Mouse (Mus musculus) frontal cortex, postnatal 36 days (tissue): ENCODE data around the gene Stub1.

Source experiments
- DNase-seq, 2 experiments: peaks; one replicate each; pipeline ENCODE4 v3.0.0; 2022; ENCODE audit warnings: low spot score in 2 of 2

The Stub1 gene

DNA sequence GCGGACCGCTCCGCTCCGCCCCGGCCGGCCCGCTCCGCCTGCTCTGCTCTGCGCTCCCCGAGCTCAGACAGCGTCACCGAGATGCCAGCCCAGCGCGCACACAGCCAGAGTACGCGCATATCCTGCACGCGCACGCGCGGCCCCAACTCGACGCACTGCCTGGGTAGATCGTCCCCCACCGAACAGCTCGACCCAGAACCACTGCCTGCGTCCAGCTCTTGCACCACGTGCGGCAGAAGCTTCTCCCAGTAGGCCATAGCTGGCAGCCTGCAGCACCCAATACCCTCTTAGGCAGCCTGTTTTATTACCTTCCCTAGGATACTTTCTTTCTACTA, 3.8 kb upstream of the Stub1 start, which contains the start of gene Rhbdl1:
Gene Rhbdl1 (minus strand): TSS at position 220 of the 335 bp plus-strand sequence.
- peak; percentile 86 to 89 for DNase-seq

GRCm38 (mm10) chr17:25836397-25837075, 3.3 kb upstream of the Stub1 start:
- DNase-seq, result peak in 1 of 2 experiments; percentile 40

DNA sequence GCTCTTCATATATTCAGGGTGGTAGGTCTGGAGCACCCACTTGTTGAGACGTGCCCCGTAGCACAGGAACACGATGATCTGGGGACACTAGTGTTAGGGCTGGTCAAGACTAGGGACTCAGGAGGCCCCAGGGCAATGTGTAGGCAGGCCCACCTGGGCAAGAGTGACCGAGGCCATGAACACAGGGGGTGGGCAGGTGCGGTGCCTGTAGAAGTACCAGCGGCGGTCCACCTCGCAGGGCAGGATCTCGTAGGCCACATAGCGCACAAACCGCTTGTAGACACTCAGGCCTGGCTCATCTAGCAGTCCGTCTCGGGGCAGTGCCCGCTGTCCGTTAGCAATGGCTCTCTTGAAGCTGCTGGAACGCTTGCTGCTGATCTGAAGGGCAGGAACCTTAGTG, 2.6 kb upstream of the Stub1 start:
- DNase-seq, result no peak

DNA sequence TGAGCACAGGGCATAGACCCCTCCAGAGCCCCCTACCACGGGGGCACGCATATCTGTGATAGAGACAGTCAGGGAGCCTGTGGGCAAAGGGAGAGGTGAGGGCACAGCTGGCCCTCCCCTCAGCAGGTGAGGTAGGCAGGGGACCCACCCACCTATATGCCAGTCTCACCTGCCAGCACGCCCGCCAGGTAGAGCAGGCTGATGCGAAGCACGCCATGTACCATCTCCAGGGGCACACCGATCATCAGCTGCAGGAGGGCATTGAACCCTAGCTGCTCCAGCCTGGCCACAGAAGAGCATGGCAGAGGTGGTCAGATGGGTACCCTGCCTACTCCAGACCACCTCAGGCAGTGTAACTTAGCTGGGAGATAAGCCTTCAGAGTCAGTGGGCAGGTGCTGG, 2.1 kb upstream of the Stub1 start:
- no peak for DNase-seq

GRCm38 (mm10) chr17:25834595-25835222, 1.5 kb upstream of the Stub1 start:
- no peak for DNase-seq

GRCm38 (mm10) chr17:25833961-25834594, 874 bp upstream of the Stub1 start:
- no peak for DNase-seq

- peak; percentile 98 for DNase-seq
Observed at GRCm38 (mm10) chr17:25832436-25833290, 541 bp downstream of the Stub1 start.

DNA sequence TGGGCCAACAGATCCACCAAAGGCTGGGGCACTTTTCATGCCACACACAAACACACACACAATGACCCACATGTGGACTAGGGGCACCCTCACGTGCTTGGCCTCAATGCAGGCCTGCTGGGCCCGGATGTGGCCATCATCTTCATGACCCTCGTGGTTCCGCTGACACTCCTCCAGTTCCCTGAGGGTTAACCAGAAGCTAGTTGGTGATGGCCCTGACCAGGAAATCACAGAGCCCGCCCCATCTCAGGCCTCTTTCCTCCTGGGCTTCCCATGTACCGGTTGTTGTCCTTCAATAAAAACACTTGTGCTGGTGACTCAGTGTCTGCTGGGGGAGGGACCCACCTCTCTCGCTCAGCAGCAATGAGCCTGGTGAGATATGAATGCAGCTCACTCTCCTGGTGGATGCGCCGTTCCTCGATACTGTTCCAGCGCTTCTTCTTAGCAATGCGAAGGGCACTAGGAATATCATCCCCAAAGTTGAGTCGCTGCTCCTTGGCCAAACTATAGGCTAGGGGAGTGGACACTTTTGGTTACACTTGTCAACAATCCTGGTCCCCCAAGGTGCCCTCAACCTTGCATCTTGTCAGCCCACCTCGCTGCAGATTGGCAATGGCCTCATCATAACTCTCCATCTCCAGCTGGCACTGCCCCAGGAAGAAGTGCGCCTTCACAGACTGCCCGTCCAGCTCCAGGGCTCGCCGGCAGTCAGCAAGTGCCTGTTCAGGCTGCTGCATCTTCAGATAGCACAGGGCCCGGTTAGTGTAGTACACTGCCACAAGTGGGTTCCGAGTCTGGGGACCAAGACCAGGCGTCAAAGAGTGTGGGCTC, 1.5 kb downstream of the Stub1 start:
- DNase-seq, result no peak

GRCm38 (mm10) chr17:25830806-25831431, 2.3 kb downstream of the Stub1 start:
- no peak for DNase-seq

DNA sequence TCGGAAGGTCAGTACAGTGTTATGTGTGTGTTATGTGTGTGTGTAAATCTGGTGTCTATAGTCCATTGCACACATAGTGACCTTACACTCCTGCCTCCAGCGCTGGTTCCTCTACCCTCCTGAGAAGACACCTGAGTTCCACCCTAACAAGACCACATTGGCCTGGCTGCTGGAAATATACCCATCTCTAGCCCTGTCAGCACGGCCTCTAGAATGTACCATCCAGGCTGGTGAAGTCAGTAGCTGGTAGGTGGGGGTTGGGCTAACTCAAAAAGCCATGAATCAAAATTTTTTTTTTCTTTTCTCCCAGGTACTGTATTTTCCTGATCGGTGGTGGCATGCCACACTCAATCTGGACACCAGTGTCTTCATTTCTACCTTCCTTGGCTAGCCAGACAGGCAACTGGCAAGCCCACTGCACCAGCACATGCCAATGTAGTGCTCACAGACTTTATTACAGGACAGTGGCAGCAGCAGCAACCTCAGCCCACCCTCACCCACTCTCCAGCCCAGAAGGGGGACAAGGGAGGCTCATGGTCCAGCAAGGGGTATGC, 2.9 kb downstream of the Stub1 start:
- DNase-seq, result no peak

DNA sequence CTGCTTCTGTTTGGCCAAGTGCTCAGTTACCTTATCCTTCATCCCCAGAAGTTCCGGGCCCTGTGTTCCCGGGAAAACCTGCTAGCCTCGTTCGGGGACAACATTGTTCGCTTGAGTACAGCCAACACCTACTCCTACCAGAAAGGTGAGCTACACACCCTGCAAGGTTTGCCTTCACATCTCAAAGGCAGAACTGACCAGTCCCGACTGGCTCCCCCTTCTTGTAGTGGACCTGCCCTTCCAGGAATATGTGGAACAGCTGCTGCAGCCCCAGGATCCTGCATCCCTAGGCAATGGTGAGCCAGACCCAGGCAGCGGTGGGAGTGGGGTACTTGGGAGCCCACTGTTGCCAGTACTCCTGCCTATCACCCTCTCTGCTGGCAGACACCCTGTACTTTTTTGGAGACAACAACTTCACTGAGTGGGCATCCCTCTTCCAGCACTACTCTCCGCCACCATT, 3.6 kb downstream of the Stub1 start:
- no peak for DNase-seq

DNA sequence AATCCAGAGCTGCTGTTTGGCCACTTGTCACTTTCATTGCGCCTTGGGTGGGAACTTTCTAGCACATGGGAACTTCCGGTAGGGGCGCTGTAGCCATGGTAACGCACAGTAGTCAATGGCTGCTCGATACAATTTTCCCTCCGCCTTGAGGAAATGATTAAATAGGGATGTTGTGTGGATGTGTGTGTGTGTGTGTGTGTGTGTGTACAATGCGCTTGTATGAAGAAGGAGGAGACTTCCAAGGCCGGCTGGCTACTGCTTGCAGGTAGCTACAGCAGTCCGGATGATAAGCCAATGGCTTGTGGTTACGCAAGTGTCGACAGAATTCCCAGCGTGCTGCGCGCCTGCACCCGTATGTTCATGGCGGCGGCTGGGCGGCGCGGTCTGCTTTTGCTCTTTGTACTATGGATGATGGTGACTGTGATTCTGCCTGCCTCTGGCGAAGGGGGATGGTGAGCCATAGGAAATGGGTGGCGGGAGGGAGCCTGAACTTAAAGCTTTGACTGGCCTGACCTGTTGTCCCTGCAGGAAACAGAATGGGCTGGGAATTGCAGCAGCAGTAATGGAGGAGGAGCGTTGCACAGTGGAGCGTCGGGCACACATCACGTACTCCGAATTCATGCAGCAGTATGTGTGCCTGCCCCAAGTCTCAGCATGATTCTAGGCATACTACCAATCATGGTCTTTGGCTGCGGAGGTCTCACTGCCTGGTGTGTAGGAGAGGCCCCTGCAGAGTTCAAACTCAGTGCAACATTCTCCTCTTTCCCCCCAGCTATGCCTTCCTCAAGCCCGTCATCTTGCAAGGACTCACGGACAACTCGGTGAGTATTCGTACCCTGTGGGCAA, 4.3 kb downstream of the Stub1 start, which contains the start of gene Jmjd8:
Gene Jmjd8 (plus strand): TSS at position 156 of the 846 bp plus-strand sequence.
- DNase-seq, result peak; percentile 85 to 91

DNA sequence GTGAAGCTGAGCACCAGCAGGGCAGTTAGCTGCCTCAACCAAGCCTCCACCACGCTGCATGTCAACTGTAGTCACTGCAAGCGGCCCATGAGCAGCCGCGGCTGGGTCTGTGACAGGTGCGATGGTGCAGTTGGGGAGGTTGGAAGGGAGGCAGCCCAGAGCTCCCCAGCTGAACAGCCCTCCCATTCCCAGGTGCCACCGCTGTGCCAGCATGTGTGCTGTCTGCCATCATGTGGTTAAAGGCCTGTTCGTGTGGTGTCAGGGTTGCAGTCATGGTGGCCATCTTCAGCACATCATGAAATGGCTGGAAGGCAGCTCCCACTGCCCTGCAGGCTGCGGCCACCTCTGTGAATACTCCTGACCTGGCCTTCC, 5.0 kb downstream of the Stub1 start:
- DNase-seq, result no peak

DNA sequence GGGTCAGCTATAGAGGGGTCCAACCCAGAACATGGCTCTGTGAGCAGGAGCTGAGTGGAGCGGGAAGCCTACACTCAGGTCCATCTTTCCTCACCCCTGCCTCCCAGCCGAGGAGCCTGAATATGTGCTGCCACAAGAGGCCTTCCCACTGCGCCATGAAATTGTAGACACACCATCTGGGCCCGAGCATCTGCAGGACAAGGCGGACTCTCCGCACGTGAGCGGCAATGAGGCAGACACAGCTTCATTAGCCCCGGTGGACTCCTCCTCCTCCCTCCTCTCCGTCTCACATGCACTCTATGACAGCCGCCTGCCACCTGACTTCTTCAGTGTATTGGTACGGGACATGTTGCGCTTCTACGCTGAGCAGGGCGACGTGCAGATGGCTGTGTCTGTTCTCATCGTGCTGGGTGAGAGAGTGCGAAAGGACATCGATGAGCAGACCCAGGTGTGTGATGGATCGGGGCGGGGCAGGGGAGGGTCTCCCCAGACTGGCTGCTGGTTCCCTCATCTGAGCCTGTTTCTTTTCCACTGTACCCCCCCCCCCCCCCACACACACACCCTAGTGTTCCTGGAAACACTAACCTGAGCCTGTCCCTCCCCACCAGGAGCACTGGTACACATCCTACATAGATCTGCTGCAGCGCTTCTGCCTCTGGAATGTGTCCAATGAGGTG, 5.5 kb downstream of the Stub1 start:
- no peak for DNase-seq

GRCm38 (mm10) chr17:25827011-25827410, 6.2 kb downstream of the Stub1 start:
- DNase-seq, result no peak

GRCm38 (mm10) chr17:25825984-25826570, 7.1 kb downstream of the Stub1 start:
- no peak for DNase-seq

DNA sequence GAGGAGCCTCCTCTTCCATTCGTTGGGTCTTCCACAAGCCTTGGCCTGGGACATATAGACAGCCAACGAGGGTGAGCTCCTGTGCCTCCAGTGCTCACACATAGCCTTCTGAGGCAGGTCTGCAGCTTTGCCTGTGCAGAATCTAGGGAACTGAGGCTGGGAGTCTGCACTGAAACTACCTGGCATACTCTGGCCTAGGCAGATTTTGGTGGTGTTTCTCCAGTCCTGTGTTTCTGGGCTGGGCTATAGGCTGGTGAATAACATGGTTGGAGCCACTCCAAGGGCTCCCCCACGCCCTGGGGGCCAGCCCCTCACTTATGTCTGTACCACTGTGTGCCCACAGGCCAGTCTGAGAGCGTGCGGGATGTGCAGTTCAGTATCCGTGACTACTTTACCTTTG, 7.9 kb downstream of the Stub1 start:
- DNase-seq, result no peak

GRCm38 (mm10) chr17:25824362-25825142, 8.7 kb downstream of the Stub1 start:
- no peak for DNase-seq
